Mouse (Mus musculus): ENCODE data around the gene Pou4f1. TPM values are rescaled to one million over a fixed set of nuclear protein-coding genes. Genes with fewer than 3 reads are reported as not detected.
A peak's percentile ranks its signal among the peaks of the same experiment; 100 is the strongest.

The Pou4f1 gene
- total and polyA plus RNA-seq, 2 experiments from 2014 or later = 17.3 to 43.1 TPM

- Histone ChIP-seq H3K36me3 (ENCODE audit: insufficient read depth, low read length) (no peaks in the 10 kb centered on the region), H3K9me3 (ENCODE audit: low read length) (no peaks in the 10 kb centered on the region), H3K4me1 (ENCODE audit: insufficient read depth, low read length) (no peaks in the 10 kb centered on the region; the same call in 1 of the 2 replicates), H3K27ac (ENCODE audit: low read depth, low read length) (no peak overlapping the region), H3K27me3 (ENCODE audit: insufficient read depth, low read length) (peaks cover 54% of the 10 kb centered on the region), H3K4me2 (ENCODE audit: low read depth, low read length, poor library complexity, severe bottlenecking) (peak overlapping the region; percentile 55), H3K4me3 (ENCODE audit: low read depth, low read length) (peak overlapping the region; percentile 60; the same call in 1 of the 2 replicates), H3K9ac (replicated peaks; ENCODE audit: low read length, poor library complexity, severe bottlenecking) (no peak overlapping the region)
- DNase-seq (ENCODE audit: low spot score) (no peak), ATAC-seq (ENCODE audit: low FRiP score) (no peak)
- WGBS = 14% methylated on average over 5 of the region's 5 CpGs
- no peak for TF ChIP-seq CTCF (IDR thresholded peaks at IDR 0.05)
These were observed 3.0 kb downstream of the Pou4f1 start for GRCm38 (mm10) chr14:104464841-104465240.

- Histone ChIP-seq H3K27ac (ENCODE audit: low read depth, low read length) (no peak overlapping the region), H3K4me2 (ENCODE audit: low read depth, low read length, poor library complexity, severe bottlenecking) (peak overlapping the region; percentile 5), H3K4me3 (ENCODE audit: low read depth, low read length) (peak overlapping the region; percentile 11; the same call in 1 of the 2 replicates), H3K36me3 (ENCODE audit: insufficient read depth, low read length) (no peaks in the 10 kb centered on the region), H3K9me3 (ENCODE audit: low read length) (no peaks in the 10 kb centered on the region), H3K9ac (replicated peaks; ENCODE audit: low read length, poor library complexity, severe bottlenecking) (no peak overlapping the region), H3K4me1 (ENCODE audit: insufficient read depth, low read length) (no peaks in the 10 kb centered on the region; the same call in 1 of the 2 replicates), H3K27me3 (ENCODE audit: insufficient read depth, low read length) (peaks cover 46% of the 10 kb centered on the region)
- TF ChIP-seq CTCF (IDR thresholded peaks at IDR 0.05) = no peak
- no peak for DNase-seq (ENCODE audit: low spot score)
- no peak for ATAC-seq (ENCODE audit: low FRiP score)
- 13% methylated on average over 5 of the region's 5 CpGs for WGBS
These were observed 4.1 kb downstream of the Pou4f1 start for GRCm38 (mm10) chr14:104463631-104464250.

GRCm38 (mm10) chr14:104461286-104462240 lies 6.2 kb downstream of the Pou4f1 start:
- no peaks in the 10 kb centered on the region; the same call in 1 of the 2 replicates for H3K4me1 ChIP-seq (ENCODE audit: insufficient read depth, low read length)
- ATAC-seq (ENCODE audit: low FRiP score) (no peak), DNase-seq (ENCODE audit: low spot score) (no peak)
- 7% methylated on average over 10 of the region's 10 CpGs for WGBS
- no peak for TF ChIP-seq CTCF (IDR thresholded peaks at IDR 0.05)
- peaks cover 41% of the 10 kb centered on the region for H3K27me3 ChIP-seq (ENCODE audit: insufficient read depth, low read length)
- no peak overlapping the region for H3K4me2 ChIP-seq (ENCODE audit: low read depth, low read length, poor library complexity, severe bottlenecking)
- no peak overlapping the region for H3K9ac ChIP-seq (replicated peaks; ENCODE audit: low read length, poor library complexity, severe bottlenecking)
- no peaks in the 10 kb centered on the region for H3K9me3 ChIP-seq (ENCODE audit: low read length)
- H3K4me3 ChIP-seq (ENCODE audit: low read depth, low read length) = no peak overlapping the region
- H3K36me3 ChIP-seq (ENCODE audit: insufficient read depth, low read length) = no peaks in the 10 kb centered on the region
- no peak overlapping the region for H3K27ac ChIP-seq (ENCODE audit: low read depth, low read length)

GRCm38 (mm10) chr14:104460325-104461285 lies 7.2 kb downstream of the Pou4f1 start:
- no peak overlapping the region for H3K9ac ChIP-seq (replicated peaks; ENCODE audit: low read length, poor library complexity, severe bottlenecking)
- 2% methylated on average over 54 of the region's 59 CpGs for WGBS
- H3K4me1 ChIP-seq (ENCODE audit: insufficient read depth, low read length) = no peaks in the 10 kb centered on the region; the same call in 1 of the 2 replicates
- no peaks in the 10 kb centered on the region for H3K9me3 ChIP-seq (ENCODE audit: low read length)
- peak; percentile 66 for DNase-seq (ENCODE audit: low spot score)
- ATAC-seq (ENCODE audit: low FRiP score) = peak; percentile 89
- no peak for TF ChIP-seq CTCF (IDR thresholded peaks at IDR 0.05)
- H3K36me3 ChIP-seq (ENCODE audit: insufficient read depth, low read length) = no peaks in the 10 kb centered on the region
- H3K4me2 ChIP-seq (ENCODE audit: low read depth, low read length, poor library complexity, severe bottlenecking) = peak overlapping the region; percentile 37
- H3K27ac ChIP-seq (ENCODE audit: low read depth, low read length) = no peak overlapping the region; the same call in 1 of the 2 replicates
- peak overlapping the region; percentile 18; the same call in 1 of the 2 replicates for H3K4me3 ChIP-seq (ENCODE audit: low read depth, low read length)
- peaks cover 40% of the 10 kb centered on the region for H3K27me3 ChIP-seq (ENCODE audit: insufficient read depth, low read length)

- no peak overlapping the region for H3K27ac ChIP-seq (ENCODE audit: low read depth, low read length)
- peak; percentile 17; the same call in 1 of the 2 replicates for ATAC-seq (ENCODE audit: low FRiP score)
These were observed 8.2 kb downstream of the Pou4f1 start for GRCm38 (mm10) chr14:104459513-104460111.

More at GRCm38 (mm10) chr14:104459513-104460111, 8.2 kb downstream of the Pou4f1 start:
- Histone ChIP-seq H3K27me3 (ENCODE audit: insufficient read depth, low read length) (peaks cover 45% of the 10 kb centered on the region), H3K9me3 (ENCODE audit: low read length) (no peaks in the 10 kb centered on the region), H3K9ac (replicated peaks; ENCODE audit: low read length, poor library complexity, severe bottlenecking) (no peak overlapping the region), H3K4me1 (ENCODE audit: insufficient read depth, low read length) (no peaks in the 10 kb centered on the region), H3K4me3 (ENCODE audit: low read depth, low read length) (peak overlapping the region; percentile 18; the same call in 1 of the 2 replicates), H3K36me3 (ENCODE audit: insufficient read depth, low read length) (no peaks in the 10 kb centered on the region), H3K4me2 (ENCODE audit: low read depth, low read length, poor library complexity, severe bottlenecking) (peak overlapping the region; percentile 37)
- 2% methylated on average over 25 of the region's 25 CpGs for WGBS
- no peak for DNase-seq (ENCODE audit: low spot score)
- no peak for TF ChIP-seq CTCF (IDR thresholded peaks at IDR 0.05)
